Mouse (Mus musculus): ENCODE results near the gene Cracr2a.

DNA sequence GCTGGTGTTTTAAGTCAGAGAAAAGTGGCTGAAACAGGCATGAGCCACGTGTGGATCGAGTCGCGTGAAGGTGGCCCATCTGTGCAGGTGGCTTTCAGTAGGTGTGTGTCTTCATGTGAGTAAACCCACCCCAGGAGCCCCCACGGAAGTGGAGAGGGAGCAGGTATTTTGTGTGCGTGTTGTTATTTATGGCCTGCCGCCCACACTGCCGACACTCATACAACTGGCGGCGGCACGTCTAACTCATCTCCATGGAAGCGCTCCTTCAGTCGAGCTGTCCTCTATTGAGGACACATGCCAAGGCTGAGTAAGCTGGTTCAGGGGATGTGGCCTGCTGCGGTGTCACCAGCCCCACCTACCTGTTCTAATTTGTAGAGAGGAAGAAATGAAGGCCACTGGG is 158.7 kb downstream of the Cracr2a start:
- TF ChIP-seq GATA1 (IDR thresholded peaks at IDR 0.05; ENCODE audit: borderline replicate concordance, low read length) (no peak), FLI1 (IDR thresholded peaks at IDR 0.05; ENCODE audit: low read length) (no peak)

Data from megakaryocyte, embryonic 14.5 days (primary cell).